Mouse (Mus musculus) ZHBTc4 (cell line): ENCODE measurements around the gene Zfp990.
"Not testable (repeated sequence)": the region's sequence is repeated elsewhere in the genome, so short reads cannot be mapped to it uniquely, and the experiment has no call there.

Source experiments
- DNase-seq: peaks from one replicate; pipeline ENCODE4 v3.0.0-alpha.2; 2011; ENCODE audit warnings: low read depth, low spot score

The Zfp990 gene

GRCm38 (mm10) chr4:145510459-145510858, at the start of gene Zfp990:
Gene Zfp990, plus strand, starts transcription at chr4:145510759.
- DNase-seq, result not testable (repeated sequence)

GRCm38 (mm10) chr4:145463553-145464253, 46.9 kb upstream of the Zfp990 start:
- DNase-seq, result peak; percentile 95

GRCm38 (mm10) chr4:145478128-145478527, 32.4 kb upstream of the Zfp990 start:
- DNase-seq, result peak; percentile 71

GRCm38 (mm10) chr4:145480699-145481098, 29.9 kb upstream of the Zfp990 start:
- not testable (repeated sequence) for DNase-seq

- DNase-seq, result no peak
These were observed 21.2 kb upstream of the Zfp990 start for GRCm38 (mm10) chr4:145489396-145489795.

- no peak for DNase-seq
These were observed 18.4 kb upstream of the Zfp990 start for GRCm38 (mm10) chr4:145492132-145492531.

GRCm38 (mm10) chr4:145493316-145493715, 17.2 kb upstream of the Zfp990 start:
- peak; percentile 76 for DNase-seq

- peak; percentile 75 for DNase-seq
These were observed 4.1 kb downstream of the Zfp990 start for GRCm38 (mm10) chr4:145514637-145515036.

- peak; percentile 80 for DNase-seq
These were observed 5.4 kb downstream of the Zfp990 start for GRCm38 (mm10) chr4:145515776-145516565.

- peak; percentile 64 for DNase-seq
These were observed 6.8 kb downstream of the Zfp990 start for GRCm38 (mm10) chr4:145517391-145517790.

GRCm38 (mm10) chr4:145543861-145544260, 33.3 kb downstream of the Zfp990 start:
- DNase-seq, result not testable (repeated sequence)

GRCm38 (mm10) chr4:145545106-145545505, 34.5 kb downstream of the Zfp990 start:
- DNase-seq, result peak; percentile 68

GRCm38 (mm10) chr4:145545734-145546349, 35.3 kb downstream of the Zfp990 start:
- DNase-seq, result not testable (repeated sequence)

- DNase-seq, result not testable (repeated sequence)
These were observed 35.9 kb downstream of the Zfp990 start for GRCm38 (mm10) chr4:145546477-145546876.

- DNase-seq, result peak; percentile 57
These were observed 46.1 kb downstream of the Zfp990 start for GRCm38 (mm10) chr4:145556680-145557079.

- DNase-seq, result no peak
These were observed 49.0 kb downstream of the Zfp990 start for GRCm38 (mm10) chr4:145559505-145560099.

GRCm38 (mm10) chr4:145564111-145564821, 53.7 kb downstream of the Zfp990 start:
- DNase-seq, result peak; percentile 70

- DNase-seq, result not testable (repeated sequence)
These were observed 59.9 kb downstream of the Zfp990 start for GRCm38 (mm10) chr4:145570461-145570860.

GRCm38 (mm10) chr4:145576623-145577022, 66.1 kb downstream of the Zfp990 start:
- DNase-seq, result peak; percentile 56

- DNase-seq, result not testable (repeated sequence)
These were observed 69.8 kb downstream of the Zfp990 start for GRCm38 (mm10) chr4:145580333-145580732.

- peak; percentile 58 for DNase-seq
These were observed 74.5 kb downstream of the Zfp990 start, which contains the start of gene Gm13212 for GRCm38 (mm10) chr4:145585078-145585477. Gene Gm13212, plus strand, starts transcription at chr4:145585166.
